Mouse (Mus musculus): ENCODE results near the gene Rae1. TPM values are rescaled to one million over a fixed set of nuclear protein-coding genes. Genes with fewer than 3 reads are reported as not detected.

The Rae1 gene
- 124 and 129 TPM in 2 replicates for polyA plus RNA-seq (2015; fragmentation: Nextera tagmentation; extraction: Ambion mirVana)

- H3K27me3 ChIP-seq: 0 out of 2 replicates have a peak, but pooled peaks cover 3% of the 10 kb centered on the region
- H3K27ac ChIP-seq (replicated peaks): peak within 1 kb of the TSS; percentile 79
- peak within 1 kb of the TSS; percentile 66 for H3K4me3 ChIP-seq (replicated peaks)
- peaks cover 24% of the 10 kb centered on the region for H3K4me1 ChIP-seq
- H3K9ac ChIP-seq: peak within 1 kb of the TSS; percentile 67
- WGBS: under 1% methylated on average over 44 of the region's 45 CpGs
- no peaks in the 10 kb centered on the region for H3K9me3 ChIP-seq (replicated peaks)
- peak; percentile 96 for ATAC-seq (ENCODE audit: insufficient number of reproducible peaks, low FRiP score, low TSS enrichment, low read depth)
- H3K4me2 ChIP-seq (replicated peaks): peak within 1 kb of the TSS; percentile 79
- peaks cover 23% of the 10 kb centered on the region for H3K36me3 ChIP-seq
Observed at GRCm38 (mm10) chr2:172999630-173000284, at the start of gene Rae1. Rae1 (plus strand) TSS chr2:173000117.

DNA sequence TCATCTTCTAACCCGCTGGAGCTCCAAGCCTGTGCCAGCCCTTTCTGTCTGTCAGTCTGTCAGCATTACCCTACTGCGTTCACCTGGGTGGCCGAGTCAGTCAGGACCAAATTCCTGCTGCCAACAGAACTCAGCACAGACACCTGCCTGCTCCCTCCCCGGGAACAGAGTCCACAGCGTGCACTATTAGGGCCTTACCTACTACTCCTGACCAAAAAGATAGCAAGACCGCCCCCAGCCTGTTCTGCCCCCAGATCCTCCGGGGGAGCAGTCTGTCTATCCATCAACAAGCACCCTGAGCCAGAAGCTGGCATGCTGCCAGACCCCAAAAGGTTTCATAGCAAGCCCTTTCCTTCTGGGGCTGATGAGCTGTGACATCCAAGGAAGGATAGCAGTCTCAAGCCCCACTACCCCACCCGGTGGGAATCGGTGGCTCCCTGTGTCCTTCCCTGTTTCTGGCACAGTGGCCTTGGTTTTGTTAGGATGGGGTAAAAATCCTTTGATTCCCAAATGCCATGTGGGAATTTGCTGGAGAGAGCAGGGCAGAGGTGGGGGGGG, 49.7 kb upstream of the Rae1 start:
- Histone ChIP-seq H3K4me2 (replicated peaks) (no peak overlapping the region), H3K9me3 (replicated peaks) (no peaks in the 10 kb centered on the region), H3K4me3 (replicated peaks) (no peak overlapping the region), H3K9ac (no peak overlapping the region), H3K27me3 (no peaks in the 10 kb centered on the region), H3K4me1 (peaks cover 13% of the 10 kb centered on the region), H3K36me3 (no peaks in the 10 kb centered on the region), H3K27ac (replicated peaks) (peak overlapping the region; percentile 61)
- 34% methylated on average over 9 of the region's 9 CpGs for WGBS
- peak; percentile 53; the same call in 1 of the 2 replicates for ATAC-seq (ENCODE audit: insufficient number of reproducible peaks, low FRiP score, low TSS enrichment, low read depth)

GRCm38 (mm10) chr2:172950722-172951121, 49.2 kb upstream of the Rae1 start:
- no peak overlapping the region; the same call in 1 of the 2 replicates for H3K27ac ChIP-seq (replicated peaks)
- H3K9me3 ChIP-seq (replicated peaks): no peaks in the 10 kb centered on the region
- WGBS: 10% methylated on average over 11 of the region's 11 CpGs
- H3K4me3 ChIP-seq (replicated peaks): no peak overlapping the region
- peak; percentile 56; the same call in 1 of the 2 replicates for ATAC-seq (ENCODE audit: insufficient number of reproducible peaks, low FRiP score, low TSS enrichment, low read depth)
- H3K36me3 ChIP-seq: no peaks in the 10 kb centered on the region
- no peaks in the 10 kb centered on the region for H3K27me3 ChIP-seq
- H3K9ac ChIP-seq: no peak overlapping the region
- peaks cover 13% of the 10 kb centered on the region for H3K4me1 ChIP-seq
- no peak overlapping the region for H3K4me2 ChIP-seq (replicated peaks)

DNA sequence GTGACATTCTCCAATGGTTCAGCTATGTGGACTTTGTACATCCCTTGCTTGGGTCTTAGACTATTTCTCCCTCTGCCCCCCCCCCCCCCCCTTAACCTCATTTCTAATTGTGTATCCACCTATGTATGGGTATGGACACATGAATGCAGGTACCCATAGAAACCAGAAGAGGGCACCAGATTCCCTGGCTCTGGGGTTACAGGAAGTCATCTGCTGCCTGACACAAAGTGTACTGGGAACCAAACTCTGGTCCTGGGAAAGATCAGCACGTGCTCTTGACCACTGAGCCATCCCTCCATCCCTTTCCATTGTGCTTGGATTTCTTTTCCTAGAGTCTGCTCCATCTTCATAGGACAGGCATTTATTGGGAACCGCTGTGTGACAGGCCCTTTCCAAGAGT, 47.9 kb upstream of the Rae1 start:
- no peak for ATAC-seq (ENCODE audit: insufficient number of reproducible peaks, low FRiP score, low TSS enrichment, low read depth)
- H3K4me2 ChIP-seq (replicated peaks): no peak overlapping the region
- 93% methylated on average over 2 of the region's 2 CpGs for WGBS
- no peak overlapping the region for H3K4me3 ChIP-seq (replicated peaks)
- no peak overlapping the region for H3K9ac ChIP-seq
- no peak overlapping the region for H3K27ac ChIP-seq (replicated peaks)
- no peaks in the 10 kb centered on the region; the same call in 1 of the 2 replicates for H3K9me3 ChIP-seq (replicated peaks)
- peaks cover 13% of the 10 kb centered on the region for H3K4me1 ChIP-seq
- H3K36me3 ChIP-seq: no peaks in the 10 kb centered on the region
- no peaks in the 10 kb centered on the region for H3K27me3 ChIP-seq

DNA sequence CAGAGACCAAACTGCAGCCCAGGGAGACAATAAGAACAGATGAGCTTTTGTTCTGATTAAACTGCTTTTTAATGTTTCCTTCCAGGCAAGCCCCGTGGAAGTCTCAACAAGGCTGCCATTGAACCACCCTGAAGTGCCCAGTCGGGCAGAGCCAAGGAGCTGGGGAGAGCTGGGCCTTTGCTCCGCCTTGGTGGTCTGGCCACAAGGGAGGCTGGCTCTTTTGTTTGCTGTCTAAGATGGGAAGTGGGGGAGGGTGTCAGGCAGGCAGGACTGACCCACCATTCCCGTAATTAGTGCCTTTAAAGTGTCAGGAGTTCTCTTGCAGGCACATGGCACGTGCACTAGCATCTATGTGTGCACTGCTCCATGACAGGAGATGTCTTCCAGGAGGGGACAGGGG, 41.3 kb upstream of the Rae1 start:
- no peak for ATAC-seq (ENCODE audit: insufficient number of reproducible peaks, low FRiP score, low TSS enrichment, low read depth)
- no peak overlapping the region for H3K4me3 ChIP-seq (replicated peaks)
- H3K27me3 ChIP-seq: no peaks in the 10 kb centered on the region
- H3K4me1 ChIP-seq: peaks cover 3% of the 10 kb centered on the region; the same call in 1 of the 2 replicates
- H3K9me3 ChIP-seq (replicated peaks): no peaks in the 10 kb centered on the region; the same call in 1 of the 2 replicates
- H3K27ac ChIP-seq (replicated peaks): no peak overlapping the region
- H3K36me3 ChIP-seq: no peaks in the 10 kb centered on the region
- no peak overlapping the region for H3K9ac ChIP-seq
- WGBS: 22% methylated on average over 5 of the region's 5 CpGs
- no peak overlapping the region for H3K4me2 ChIP-seq (replicated peaks)

GRCm38 (mm10) chr2:172959006-172959768, 40.7 kb upstream of the Rae1 start:
- no peak overlapping the region for H3K9ac ChIP-seq
- no peak overlapping the region for H3K27ac ChIP-seq (replicated peaks)
- no peaks in the 10 kb centered on the region for H3K27me3 ChIP-seq
- H3K4me3 ChIP-seq (replicated peaks): no peak overlapping the region
- H3K9me3 ChIP-seq (replicated peaks): no peaks in the 10 kb centered on the region; the same call in 1 of the 2 replicates
- H3K4me2 ChIP-seq (replicated peaks): no peak overlapping the region
- 50% methylated on average over 13 of the region's 13 CpGs for WGBS
- no peak for ATAC-seq (ENCODE audit: insufficient number of reproducible peaks, low FRiP score, low TSS enrichment, low read depth)
- no peaks in the 10 kb centered on the region for H3K36me3 ChIP-seq
- peaks cover 3% of the 10 kb centered on the region; the same call in 1 of the 2 replicates for H3K4me1 ChIP-seq

GRCm38 (mm10) chr2:172960350-172960749, 39.6 kb upstream of the Rae1 start:
- H3K36me3 ChIP-seq: no peaks in the 10 kb centered on the region
- peaks cover 3% of the 10 kb centered on the region; the same call in 1 of the 2 replicates for H3K4me1 ChIP-seq
- no peak overlapping the region for H3K27ac ChIP-seq (replicated peaks)
- 89% methylated on average over 3 of the region's 3 CpGs for WGBS
- H3K27me3 ChIP-seq: no peaks in the 10 kb centered on the region
- ATAC-seq (ENCODE audit: insufficient number of reproducible peaks, low FRiP score, low TSS enrichment, low read depth): no peak
- H3K4me3 ChIP-seq (replicated peaks): no peak overlapping the region
- no peaks in the 10 kb centered on the region; the same call in 1 of the 2 replicates for H3K9me3 ChIP-seq (replicated peaks)
- no peak overlapping the region for H3K9ac ChIP-seq
- no peak overlapping the region for H3K4me2 ChIP-seq (replicated peaks)

DNA sequence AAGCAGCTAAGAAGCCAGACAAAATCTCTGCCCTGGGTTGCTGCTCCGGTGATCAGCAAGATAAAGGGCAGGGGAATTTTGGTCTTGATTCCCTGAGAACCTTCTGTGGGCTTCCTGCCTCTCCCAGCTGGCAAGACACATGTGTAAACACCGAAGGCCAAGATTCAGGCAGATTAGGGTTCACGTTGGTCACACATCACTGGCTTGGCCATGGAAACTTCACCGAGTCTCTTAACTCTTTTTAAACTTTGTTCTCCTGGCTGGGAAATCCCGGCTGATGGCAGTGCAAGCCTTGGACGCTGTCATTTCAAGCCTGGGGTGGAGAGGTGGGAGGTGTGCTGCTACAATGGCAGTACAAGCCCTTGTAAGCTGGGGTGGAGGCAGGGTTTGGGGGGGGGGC, 38.7 kb upstream of the Rae1 start:
- H3K4me3 ChIP-seq (replicated peaks): no peak overlapping the region
- no peak overlapping the region for H3K9ac ChIP-seq
- H3K36me3 ChIP-seq: no peaks in the 10 kb centered on the region
- no peak for ATAC-seq (ENCODE audit: insufficient number of reproducible peaks, low FRiP score, low TSS enrichment, low read depth)
- 62% methylated on average over 6 of the region's 6 CpGs for WGBS
- no peaks in the 10 kb centered on the region; the same call in 1 of the 2 replicates for H3K9me3 ChIP-seq (replicated peaks)
- no peaks in the 10 kb centered on the region for H3K27me3 ChIP-seq
- no peak overlapping the region for H3K4me2 ChIP-seq (replicated peaks)
- H3K4me1 ChIP-seq: peaks cover 3% of the 10 kb centered on the region; the same call in 1 of the 2 replicates
- no peak overlapping the region for H3K27ac ChIP-seq (replicated peaks)

GRCm38 (mm10) chr2:172965249-172965648, 34.7 kb upstream of the Rae1 start:
- Histone ChIP-seq H3K4me1 (no peaks in the 10 kb centered on the region), H3K27ac (replicated peaks) (no peak overlapping the region), H3K9me3 (replicated peaks) (no peaks in the 10 kb centered on the region), H3K4me3 (replicated peaks) (no peak overlapping the region), H3K9ac (no peak overlapping the region), H3K36me3 (no peaks in the 10 kb centered on the region), H3K27me3 (no peaks in the 10 kb centered on the region), H3K4me2 (replicated peaks) (no peak overlapping the region)
- no peak for ATAC-seq (ENCODE audit: insufficient number of reproducible peaks, low FRiP score, low TSS enrichment, low read depth)
- 36% methylated on average over 11 of the region's 11 CpGs for WGBS

- Histone ChIP-seq H3K27me3 (no peaks in the 10 kb centered on the region), H3K4me2 (replicated peaks) (no peak overlapping the region), H3K4me3 (replicated peaks) (no peak overlapping the region), H3K27ac (replicated peaks) (no peak overlapping the region), H3K36me3 (no peaks in the 10 kb centered on the region), H3K9ac (no peak overlapping the region), H3K9me3 (replicated peaks) (no peaks in the 10 kb centered on the region), H3K4me1 (no peaks in the 10 kb centered on the region)
- ATAC-seq (ENCODE audit: insufficient number of reproducible peaks, low FRiP score, low TSS enrichment, low read depth): no peak
- WGBS: 79% methylated on average over 5 of the region's 5 CpGs
Observed at GRCm38 (mm10) chr2:172966480-172966879, 33.4 kb upstream of the Rae1 start.

GRCm38 (mm10) chr2:172971865-172972264, 28.1 kb upstream of the Rae1 start:
- Histone ChIP-seq H3K4me1 (peaks cover 16% of the 10 kb centered on the region), H3K9me3 (replicated peaks) (no peaks in the 10 kb centered on the region), H3K27ac (replicated peaks) (no peak overlapping the region), H3K9ac (no peak overlapping the region), H3K27me3 (no peaks in the 10 kb centered on the region), H3K4me2 (replicated peaks) (no peak overlapping the region), H3K36me3 (no peaks in the 10 kb centered on the region), H3K4me3 (replicated peaks) (no peak overlapping the region)
- WGBS: 74% methylated on average over 2 of the region's 2 CpGs
- ATAC-seq (ENCODE audit: insufficient number of reproducible peaks, low FRiP score, low TSS enrichment, low read depth): no peak
